Mouse (Mus musculus): ENCODE measurements at regions not wholly inside any gene's neighbourhood (a gene's known extent, or its start where the extent isn't known, plus 50 kb on each side); places are given as distances from the start of the nearest gene placed in this dataset.

GRCm38 (mm10) chr15:93653378-93653777, 57.7 kb upstream of the Prickle1 start:
- in situ Hi-C loops (cut with MseI, MboI) = no loop called here

GRCm38 (mm10) chr15:93650981-93651757, 55.5 kb upstream of the Prickle1 start:
- in situ Hi-C loops (cut with MseI, MboI) = no loop called here

DNA sequence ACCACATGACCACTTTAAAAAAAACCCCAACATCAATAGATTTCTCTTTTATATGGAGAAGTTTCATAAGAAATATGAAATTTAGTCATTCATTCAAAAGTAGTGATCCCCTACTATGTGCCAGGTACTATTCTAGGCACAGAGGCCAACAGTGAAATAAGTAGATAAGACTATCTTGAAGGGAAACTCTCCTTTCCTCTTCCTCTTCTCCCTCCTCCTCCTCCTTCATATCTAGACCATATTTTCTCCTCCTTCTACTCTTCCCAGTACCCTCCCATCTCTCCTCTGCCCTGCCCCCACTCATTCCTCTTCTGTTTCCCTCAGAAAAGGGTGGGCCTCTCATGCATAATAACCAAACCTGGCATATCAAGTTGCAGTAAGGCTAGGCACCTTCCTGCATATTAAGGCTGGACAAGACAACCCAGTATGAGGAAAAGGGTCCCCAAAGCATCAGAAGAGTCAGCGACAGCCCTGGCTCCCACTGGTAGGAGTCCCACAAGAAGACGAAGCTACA, 54.4 kb upstream of the Prickle1 start:
- in situ Hi-C loops (cut with MseI, MboI) = no loop called here

- in situ Hi-C loops (cut with MseI, MboI) = no loop called here
Observed at GRCm38 (mm10) chr15:93648646-93649045, 53.0 kb upstream of the Prickle1 start.

- in situ Hi-C loops (cut with MseI, MboI) = no loop called here
Observed at GRCm38 (mm10) chr15:93646820-93647219, 51.1 kb upstream of the Prickle1 start.

DNA sequence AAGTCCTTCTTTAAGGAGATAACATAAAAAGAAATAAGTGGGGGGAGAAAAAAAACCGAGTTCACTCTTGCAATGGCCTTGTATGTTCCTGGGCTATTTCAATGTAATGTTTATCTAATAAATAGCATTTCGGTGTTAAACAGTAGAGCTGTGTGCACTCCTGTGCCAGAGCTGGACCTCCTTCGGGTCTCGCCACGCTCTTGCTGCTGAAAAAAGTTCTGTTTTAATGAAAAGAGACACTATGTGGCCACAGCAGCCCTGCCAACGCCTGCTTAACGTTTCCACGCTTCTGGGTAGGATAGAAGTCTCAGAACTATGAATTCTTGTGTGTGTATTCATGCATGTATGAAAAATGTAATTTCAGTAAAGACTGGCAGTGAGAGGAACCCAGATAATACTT, 50.3 kb upstream of the Prickle1 start:
- in situ Hi-C loops (cut with MseI, MboI) = no loop called here
